ENCODE assay signal across 8 mouse cellular contexts in genomic region chr13:67728641-67729318, GRCm38 (mm10). TPM values are rescaled to one million over a fixed set of nuclear protein-coding genes. Genes with fewer than 3 reads are reported as not detected.
DNase-seq lines count a peak whose midpoint lies in the region; ATAC-seq and TF ChIP-seq lines count a peak whose summit lies in the region.

Zfp65 (minus strand) TSS chr13:67729173.

- peak; percentile 71 for DNase-seq in Muller cell, postnatal 12 days (ENCODE audit: inconsistent ontology term)
- DNase-seq in cerebellum, adult 9-10 months: peak; percentile 83
- DNase-seq in frontal cortex, postnatal 10 days (ENCODE audit: low spot score in 2 of 2): peak; percentile 45 to 49
- DNase-seq in hindbrain, embryonic 11.5 days (ENCODE audit: low spot score): peak; percentile 67
- peak; percentile 54 to 77 for DNase-seq in layer of hippocampus, postnatal 14 days (ENCODE audit: low spot score in 2 of 2)
- peak; percentile 87 for DNase-seq in lung, postnatal 0 days (ENCODE audit: low spot score)
- peak; percentile 9 for DNase-seq in ovary, postnatal 10 days (ENCODE audit: low spot score)
- DNase-seq in thymus, postnatal 25 days: peak; percentile 35

- peak; percentile 81 for ATAC-seq in hindbrain, embryonic 11.5 days (ENCODE audit: low FRiP score)
- ATAC-seq in lung, postnatal 0 days: peak; percentile 90

- H3K4me3 ChIP-seq in hindbrain, embryonic 11.5 days (ENCODE audit: low read depth, low read length): peak within 1 kb of the TSS; percentile 53
- H3K4me3 ChIP-seq in lung, postnatal 0 days (ENCODE audit: low read depth, low read length): peak within 1 kb of the TSS; percentile 61

- WGBS in hindbrain, embryonic 11.5 days: 2% methylated on average over 15 of the region's 21 CpGs
- WGBS in lung, postnatal 0 days: 3% methylated on average over 18 of the region's 21 CpGs

- H3K27ac ChIP-seq in hindbrain, embryonic 11.5 days (ENCODE audit: low read depth, low read length): no peak within 1 kb of the TSS
- H3K27ac ChIP-seq in lung, postnatal 0 days (ENCODE audit: low read length): peak within 1 kb of the TSS; percentile 15; the same call in 1 of the 2 replicates

- no peak for TF ChIP-seq EP300 in lung, postnatal 0 days (IDR thresholded peaks at IDR 0.05)

- H3K9ac ChIP-seq in hindbrain, embryonic 11.5 days (ENCODE audit: low read depth, low read length): peak within 1 kb of the TSS; percentile 58
- H3K9ac ChIP-seq in lung, postnatal 0 days (replicated peaks; ENCODE audit: low read depth): peak within 1 kb of the TSS; percentile 54

- no peaks in the 10 kb centered on the region for H3K4me1 ChIP-seq in hindbrain, embryonic 11.5 days (replicated peaks; ENCODE audit: control insufficient read depth, insufficient read depth, low read length)
- no peaks in the 10 kb centered on the region for H3K4me1 ChIP-seq in lung, postnatal 0 days (ENCODE audit: insufficient read depth, low read depth, low read length)

- H3K27me3 ChIP-seq in hindbrain, embryonic 11.5 days (ENCODE audit: control insufficient read depth, insufficient read depth, low read length): no peaks in the 10 kb centered on the region
- H3K27me3 ChIP-seq in lung, postnatal 0 days (replicated peaks; ENCODE audit: insufficient read depth, low read length): no peaks in the 10 kb centered on the region

- peak within 1 kb of the TSS; percentile 59 for H3K4me2 ChIP-seq in hindbrain, embryonic 11.5 days (replicated peaks; ENCODE audit: low read depth, low read length)
- H3K4me2 ChIP-seq in lung, postnatal 0 days (replicated peaks; ENCODE audit: low read depth, low read length): peak within 1 kb of the TSS; percentile 71

- no peaks in the 10 kb centered on the region for H3K9me3 ChIP-seq in hindbrain, embryonic 11.5 days (ENCODE audit: control insufficient read depth, low read length)
- no peaks in the 10 kb centered on the region for H3K9me3 ChIP-seq in lung, postnatal 0 days (ENCODE audit: low read length)

- H3K36me3 ChIP-seq in hindbrain, embryonic 11.5 days (ENCODE audit: control insufficient read depth, insufficient read depth, low read length): no peaks in the 10 kb centered on the region
- H3K36me3 ChIP-seq in lung, postnatal 0 days (ENCODE audit: insufficient read depth, low read length): no peaks in the 10 kb centered on the region

- TF ChIP-seq CTCF in lung, postnatal 0 days (IDR thresholded peaks at IDR 0.05): no peak

RNA-seq across cellular contexts. Expression of gene Zfp65, which starts in this region (rescaled TPM):
- 4.0 and 5.3 TPM in 2 replicates for polyA plus RNA-seq in hindbrain, embryonic 11.5 days (2014; fragmentation: Nextera tagmentation; extraction: Ambion mirVana)
- total RNA-seq in layer of hippocampus, postnatal 14 days (2021): 10 to 100 TPM; 13.5 to 15.1 TPM
- polyA plus RNA-seq in lung, postnatal 0 days (2015; fragmentation: Nextera tagmentation; extraction: Ambion mirVana): 2.3 and 2.7 TPM in 2 replicates

Comparison
In these comparisons a context has a peak if more than half of its experiments do, and no peak if none do; other contexts are left out.
1. DNase-seq: peak in every context shown above with its lines; median percentile 87 in lung, postnatal 0 days; 83 in cerebellum, adult 9-10 months; 71 in Muller cell, postnatal 12 days; 67 in hindbrain, embryonic 11.5 days; 66 in layer of hippocampus, postnatal 14 days; 47 in frontal cortex, postnatal 10 days; 35 in thymus, postnatal 25 days; 9 in ovary, postnatal 10 days.